Mouse (Mus musculus) CD4-positive, CD25-positive, alpha-beta regulatory T cell, adult 4 months (primary cell): ENCODE measurements around the gene Ssbp3. TPM values are rescaled to one million over a fixed set of nuclear protein-coding genes. Genes with fewer than 3 reads are reported as not detected.

Source experiments
- ATAC-seq: one replicate; pipeline ENCODE4 v1.8.0; 2017
- polyA plus RNA-seq, 2 experiments: library from polyadenylated mRNA; unstranded; fragments of 100-300 nt; shearing (Covaris generic); gene quantifications; one replicate each; pipeline ENCODE4 v1.2.1; 2017

Ssbp3 gene
- 10 to 100 TPM; 60.0 to 60.9 TPM for polyA plus RNA-seq

GRCm38 (mm10) chr4:106910201-106911172 is at the start of gene Ssbp3:
TSS of gene Ssbp3 (plus strand) at chr4:106910701.
- peak; percentile 65 for ATAC-seq

DNA sequence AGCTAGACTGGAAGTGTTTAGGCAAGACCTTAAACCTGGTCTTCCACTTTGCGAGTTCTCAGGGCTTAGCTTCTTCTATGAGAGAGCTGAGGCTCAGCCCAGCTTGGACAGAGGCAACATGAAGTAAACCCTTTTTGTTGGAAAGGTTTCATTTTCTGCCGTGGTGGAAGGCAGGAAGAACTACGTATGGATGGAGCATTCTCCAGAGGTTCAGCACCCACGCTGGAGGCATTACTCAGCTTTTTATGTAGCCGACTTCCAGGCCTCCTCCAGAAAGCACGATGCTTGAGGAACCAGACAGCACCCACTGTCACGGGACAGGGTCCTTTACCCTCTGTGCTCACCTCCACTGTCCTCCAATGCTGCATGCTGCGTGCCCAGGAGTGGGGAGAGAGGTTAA is 48.6 kb upstream of the Ssbp3 start:
- ATAC-seq: no peak

- ATAC-seq: no peak
Observed at GRCm38 (mm10) chr4:106862317-106862716, 48.2 kb upstream of the Ssbp3 start.

DNA sequence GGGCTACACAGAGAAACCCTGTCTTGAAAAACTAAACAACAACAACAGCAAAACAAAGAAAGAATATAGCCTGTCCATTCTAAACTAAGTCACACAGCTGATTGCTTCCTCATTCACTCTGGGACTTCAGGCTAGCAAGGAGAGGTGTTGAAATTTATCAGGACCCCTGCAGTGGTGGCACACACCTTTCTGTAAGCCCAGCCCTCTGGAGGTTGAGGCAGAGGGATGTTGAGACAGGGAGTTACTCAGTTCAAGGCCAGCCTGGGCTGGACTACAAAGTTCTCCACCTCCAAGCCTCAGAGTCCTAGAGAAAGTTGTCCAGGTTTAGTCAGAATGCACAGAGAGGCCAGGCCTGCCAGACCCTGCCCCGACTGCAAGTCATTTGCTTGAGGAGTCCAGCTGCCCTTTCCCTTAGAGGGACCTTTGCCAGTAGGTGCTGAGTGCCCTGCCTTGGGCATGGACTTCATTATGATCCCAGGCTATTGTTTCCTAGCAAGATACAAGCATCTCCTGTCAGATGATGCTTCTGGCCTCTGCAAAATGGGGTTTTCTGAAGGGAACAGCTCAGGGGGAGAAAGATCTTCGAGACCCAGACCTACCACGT is 47.6 kb upstream of the Ssbp3 start:
- ATAC-seq: no peak

GRCm38 (mm10) chr4:106865415-106866110 is 44.9 kb upstream of the Ssbp3 start:
- no peak for ATAC-seq

DNA sequence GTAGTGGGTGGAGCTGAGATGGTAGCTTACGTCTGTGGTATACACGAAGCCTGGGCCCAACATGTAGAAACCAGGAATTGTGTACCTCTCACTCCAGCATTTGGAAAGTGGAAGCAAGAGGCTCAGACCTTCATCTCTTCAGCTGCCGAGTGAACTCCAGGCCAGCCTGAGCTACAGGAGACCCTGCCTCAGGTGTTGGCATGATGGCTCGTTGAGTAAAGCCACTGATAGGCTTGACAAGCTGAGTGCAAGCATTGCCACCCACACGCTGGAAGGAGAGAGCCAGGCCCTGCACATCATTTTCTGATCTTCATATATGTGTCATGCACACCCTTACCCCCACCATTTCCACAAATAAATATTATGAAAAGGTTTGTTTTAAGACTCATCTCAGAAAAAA is 44.1 kb upstream of the Ssbp3 start:
- no peak for ATAC-seq

DNA sequence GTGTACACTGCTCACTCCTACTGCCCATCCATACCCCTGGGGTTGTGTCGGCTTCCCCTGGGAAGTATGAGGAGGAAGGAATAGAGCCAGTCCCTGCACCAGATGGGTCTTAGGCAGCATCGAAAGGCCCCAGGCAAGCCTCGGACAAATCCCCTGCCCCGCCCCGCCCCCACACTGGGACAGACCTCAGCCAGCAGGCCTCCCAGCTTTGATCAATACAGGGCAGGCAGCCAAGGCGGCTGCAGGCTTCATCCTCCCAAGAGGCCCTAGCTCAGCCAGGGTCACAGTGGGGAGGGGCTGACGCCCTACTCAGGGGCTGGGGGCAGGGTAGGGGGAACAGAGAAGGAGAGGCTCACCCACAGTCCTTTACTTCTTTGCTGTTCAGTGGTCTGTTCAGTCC is 43.7 kb upstream of the Ssbp3 start:
- ATAC-seq: no peak

DNA sequence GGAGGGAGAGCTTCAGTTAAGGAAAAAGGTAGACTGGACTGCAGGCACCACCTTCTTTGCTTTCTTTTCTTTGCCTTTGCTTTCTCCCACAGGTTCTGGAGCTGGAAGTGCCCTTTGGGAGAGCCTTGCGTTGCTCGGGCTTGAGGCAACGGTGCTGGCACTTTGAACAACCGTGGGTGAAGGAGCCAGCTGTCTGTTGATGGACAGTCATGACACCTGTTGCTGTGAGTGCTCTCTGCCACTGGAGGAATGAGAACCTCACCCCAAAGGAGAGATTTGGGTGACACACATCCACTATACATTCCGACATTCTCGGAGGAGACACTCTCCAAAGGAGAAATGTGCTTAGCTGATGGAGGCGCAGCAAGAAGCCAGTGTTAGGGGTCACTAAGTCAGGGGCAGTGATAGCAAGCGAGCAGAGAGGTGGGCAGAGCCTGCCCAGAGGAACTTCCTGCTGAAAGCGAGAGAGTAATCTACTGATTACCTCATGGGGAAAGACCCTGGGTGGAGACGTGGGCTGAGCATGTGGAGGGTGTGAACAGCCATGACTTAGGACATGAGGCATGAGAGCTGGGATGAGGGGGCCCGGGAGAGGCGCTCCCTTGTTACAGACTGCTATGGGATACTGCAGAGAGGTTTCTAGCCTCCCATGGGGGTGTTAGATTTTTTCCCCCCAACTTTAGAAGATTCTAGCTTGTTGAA is 41.6 kb upstream of the Ssbp3 start:
- peak; percentile 46 for ATAC-seq

DNA sequence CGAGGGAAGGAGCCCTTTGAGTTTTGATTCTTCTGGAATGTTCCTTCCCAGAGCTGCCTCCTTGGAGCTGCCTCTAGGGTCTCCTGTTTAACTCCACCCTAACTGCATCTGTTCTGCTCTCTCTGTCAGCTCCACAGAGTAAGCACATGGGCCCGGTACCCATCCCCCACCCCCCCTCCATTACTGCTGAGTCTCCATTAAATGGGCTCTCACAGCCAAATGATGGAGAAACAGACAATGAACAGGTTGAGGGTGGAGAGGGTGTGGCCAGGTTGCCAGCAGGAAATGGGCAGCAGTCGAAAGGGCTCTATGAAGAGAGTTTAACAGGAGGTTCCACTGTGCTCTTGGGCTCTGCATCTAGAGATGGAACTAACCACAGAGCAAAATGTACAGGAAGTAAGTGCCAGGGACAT is 41.0 kb upstream of the Ssbp3 start:
- peak; percentile 80 for ATAC-seq

DNA sequence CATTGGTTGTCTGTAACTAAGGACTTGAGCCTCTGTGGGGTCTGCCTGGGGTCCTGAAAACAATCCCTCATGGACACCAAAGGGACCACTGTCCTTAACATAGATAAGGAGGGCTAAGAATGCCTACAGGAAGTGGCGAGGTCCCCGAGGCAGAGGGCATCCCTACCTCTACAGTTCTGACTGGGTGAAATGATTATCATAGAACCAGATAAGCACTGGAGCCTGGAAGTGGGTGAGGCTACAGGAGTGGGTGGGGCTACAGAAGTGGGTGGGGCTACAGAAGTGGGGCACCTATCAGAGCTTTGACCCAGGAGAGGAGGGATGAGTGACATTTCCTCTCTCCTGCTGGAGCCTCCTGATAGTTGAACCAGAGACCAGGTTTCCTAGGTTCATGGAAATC is 39.9 kb upstream of the Ssbp3 start:
- ATAC-seq: peak; percentile 74

- no peak for ATAC-seq
Observed at GRCm38 (mm10) chr4:106874501-106874900, 36.0 kb upstream of the Ssbp3 start.

DNA sequence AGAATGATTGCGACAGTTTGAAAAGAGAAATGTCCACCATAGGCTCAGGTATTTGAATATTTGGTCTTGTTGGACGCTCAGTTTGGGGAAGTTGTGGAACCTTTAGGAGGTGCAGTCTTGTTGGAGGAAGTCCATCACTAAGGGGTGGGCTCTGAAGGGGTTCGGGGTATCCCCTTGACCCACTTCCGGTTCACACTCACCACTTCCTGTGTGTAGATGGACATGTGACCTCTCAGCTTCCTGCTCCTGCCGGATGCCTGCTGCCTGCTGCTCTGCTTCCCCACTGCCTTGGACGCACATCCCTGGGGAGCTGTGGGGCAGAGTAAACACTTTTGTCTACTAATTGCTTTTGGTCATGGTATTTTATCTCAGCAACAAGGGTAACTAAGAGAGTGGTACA is 29.4 kb upstream of the Ssbp3 start:
- peak; percentile 51 for ATAC-seq

GRCm38 (mm10) chr4:106883149-106883548 is 27.4 kb upstream of the Ssbp3 start:
- ATAC-seq: peak; percentile 85

- ATAC-seq: no peak
Observed at GRCm38 (mm10) chr4:106886307-106887085, 24.0 kb upstream of the Ssbp3 start.

DNA sequence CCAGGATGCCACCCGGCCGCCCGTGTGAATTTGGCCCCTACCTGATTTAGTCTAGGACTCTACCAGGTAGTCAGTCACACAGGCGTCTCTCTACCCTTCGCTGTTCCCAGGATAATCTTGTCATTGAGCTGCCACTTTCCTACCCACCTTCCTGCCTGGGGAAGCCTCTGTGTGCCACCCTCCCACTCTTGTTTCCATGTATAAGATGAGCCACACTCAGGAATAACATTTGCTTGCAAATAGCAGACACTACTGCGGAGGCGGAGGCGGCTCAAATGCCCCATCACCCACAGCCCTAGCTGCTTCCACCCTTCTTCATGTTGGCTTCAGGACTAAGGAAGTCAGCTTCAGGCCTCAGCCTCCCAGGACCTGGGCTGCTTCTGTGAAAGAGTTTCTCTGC is 14.4 kb upstream of the Ssbp3 start:
- ATAC-seq: no peak

- no peak for ATAC-seq
Observed at GRCm38 (mm10) chr4:106898923-106899322, 11.6 kb upstream of the Ssbp3 start.

GRCm38 (mm10) chr4:106899471-106899870 is 11.0 kb upstream of the Ssbp3 start:
- no peak for ATAC-seq

- no peak for ATAC-seq
Observed at GRCm38 (mm10) chr4:106900718-106901117, 9.8 kb upstream of the Ssbp3 start.

- no peak for ATAC-seq
Observed at GRCm38 (mm10) chr4:106901610-106902009, 8.9 kb upstream of the Ssbp3 start.

GRCm38 (mm10) chr4:106902157-106902556 is 8.3 kb upstream of the Ssbp3 start:
- ATAC-seq: no peak

DNA sequence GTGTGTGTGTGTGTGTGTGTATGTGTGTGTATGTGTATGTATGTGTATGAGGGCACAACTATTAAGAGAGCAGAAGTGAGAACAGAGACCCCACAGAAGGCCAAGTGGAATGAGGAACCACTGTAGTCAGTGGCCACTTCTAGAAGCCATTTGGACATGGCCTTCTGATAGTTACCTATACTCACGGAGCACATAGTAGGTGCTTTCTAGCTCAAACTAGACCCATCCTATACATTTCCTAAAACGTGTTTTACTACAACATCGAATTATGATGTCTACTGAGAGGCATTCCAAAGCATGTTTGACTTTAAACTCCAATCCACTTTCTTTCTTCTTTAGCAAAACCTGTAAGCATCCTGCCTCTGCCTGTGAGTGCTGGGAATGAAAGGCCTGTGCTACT is 4.6 kb upstream of the Ssbp3 start:
- ATAC-seq: no peak
